27 mouse cellular contexts compared by ENCODE assay signal in the genomic region with DNA sequence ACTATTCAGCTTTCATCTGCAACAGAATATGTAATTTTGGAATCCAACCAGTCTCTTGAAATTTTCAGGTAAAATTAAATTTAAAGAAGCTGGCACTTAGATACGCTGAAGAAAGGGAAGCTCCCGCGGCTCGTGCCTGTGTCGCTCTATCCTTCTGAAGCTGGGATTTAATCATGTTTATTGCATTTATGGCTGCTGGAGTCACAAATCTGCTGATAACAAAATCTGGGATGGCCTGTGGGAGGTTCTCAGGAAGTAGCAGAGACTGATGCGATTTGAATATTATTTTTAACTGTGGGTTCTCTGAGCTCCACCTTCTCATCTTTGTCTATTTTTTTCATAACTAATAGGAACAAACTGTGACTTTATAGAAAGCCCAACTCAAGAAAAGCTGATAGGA. TPM values are rescaled to one million over a fixed set of nuclear protein-coding genes. Genes with fewer than 3 reads are reported as not detected.
DNase-seq lines count a peak whose midpoint lies in the region; ATAC-seq and TF ChIP-seq lines count a peak whose summit lies in the region.
"Had no signal": no experiment of that assay in that cellular context is flagged by ENCODE, and none has a peak within 500 bp of the region (broad histone marks: within the 10 kb centered on the region; RNA-seq: fewer than 3 reads in every experiment).

No protein-coding gene starts in this region.

- no peak for TF ChIP-seq CTCF in left cerebral cortex, adult 2 months (IDR thresholded peaks at IDR 0.05)
- TF ChIP-seq CTCF in ES-Bruce4 (IDR thresholded peaks at IDR 0.05; ENCODE audit: low read depth, low read length) = no peak

- H3K27ac ChIP-seq in left cerebral cortex, adult 2 months = peak overlapping the region; percentile 24; the same call in 1 of the 2 replicates
- H3K27ac ChIP-seq in ES-Bruce4 (ENCODE audit: insufficient read depth, low read length) = peak overlapping the region; percentile 65
- H3K27ac ChIP-seq: embryonic facial prominence, embryonic 13.5 days; heart, adult 2 months; heart, embryonic 13.5 days; liver, embryonic 13.5 days had no signal

- no peak for DNase-seq in frontal cortex, postnatal 14 days (ENCODE audit: low spot score in 2 of 2)
- no peak for DNase-seq in left cerebral cortex, adult 2 months (ENCODE audit: extremely low spot score in 1 of 2, low spot score in 2 of 2)
- DNase-seq in left cerebral cortex, postnatal 14 days (ENCODE audit: low spot score in 2 of 2) = no peak
- DNase-seq in brain, adult 2 months (ENCODE audit: low read depth, low spot score) = peak; percentile 59
- DNase-seq in urinary bladder, postnatal 10 days (ENCODE audit: low spot score) = no peak
- DNase-seq: adrenal gland, postnatal 10 days; B cell, adult 2 months; cerebellum, adult 2 months; cerebellum, postnatal 25 days; embryo, embryonic 11 days; gastrocnemius, postnatal 14 days; heart, adult 2 months; heart, postnatal 14 days; kidney, adult 18-20 months; kidney, postnatal 10 days; liver, embryonic 13.5 days; lung, adult 2 months; lung, postnatal 14 days; right cerebral cortex, postnatal 14 days; spleen, adult 18-20 months had no signal

- intact Hi-C loops in left cerebral cortex, adult 2 months (cut with DNase I) = no loop called here
- intact Hi-C loops in left cerebral cortex, postnatal 14 days (cut with DNase I) = no loop called here

- ATAC-seq in frontal cortex, adult (ENCODE audit: low TSS enrichment) = 0 out of 2 replicates have a peak, but pooled peaks have one; percentile 29
- ATAC-seq: inflammation-experienced regulatory T-cells, adult 6 months had no signal

- H3K4me3 ChIP-seq in left cerebral cortex, adult 2 months = no peak overlapping the region
- H3K4me3 ChIP-seq in ES-Bruce4 (ENCODE audit: low read depth, low read length) = no peak overlapping the region
- H3K4me3 ChIP-seq: embryonic facial prominence, embryonic 13.5 days; heart, adult 2 months; heart, embryonic 13.5 days; hindbrain, embryonic 13.5 days; liver, embryonic 13.5 days had no signal

- H3K27me3 ChIP-seq in ES-Bruce4 (ENCODE audit: control insufficient read depth, insufficient read depth, low read length, poor library complexity, severe bottlenecking) = no peaks in the 10 kb centered on the region
- H3K27me3 ChIP-seq: CH12.LX; embryonic facial prominence, embryonic 13.5 days; heart, embryonic 13.5 days; hindbrain, embryonic 13.5 days; liver, embryonic 13.5 days had no signal

- no peak for TF ChIP-seq EP300 in ES-Bruce4 (IDR thresholded peaks at IDR 0.05; ENCODE audit: insufficient read depth, low read depth, low read length)

- H3K4me1 ChIP-seq in ES-Bruce4 (ENCODE audit: control insufficient read depth, insufficient read depth, low read length) = peaks cover 6% of the 10 kb centered on the region
- H3K4me1 ChIP-seq: liver, embryonic 13.5 days had no signal

- H3K36me3 ChIP-seq in ES-Bruce4 (ENCODE audit: control insufficient read depth, insufficient read depth, low read length, poor library complexity, severe bottlenecking) = no peaks in the 10 kb centered on the region
- H3K36me3 ChIP-seq: embryonic facial prominence, embryonic 13.5 days; heart, embryonic 13.5 days; hindbrain, embryonic 13.5 days; liver, embryonic 13.5 days had no signal

- H3K9me3 ChIP-seq in ES-Bruce4 (replicated peaks; ENCODE audit: control insufficient read depth, insufficient read depth, low read length, poor library complexity, severe bottlenecking) = no peaks in the 10 kb centered on the region
- H3K9me3 ChIP-seq: embryonic facial prominence, embryonic 13.5 days; hindbrain, embryonic 13.5 days; liver, embryonic 13.5 days had no signal

- no peak for TF ChIP-seq POLR2A in ES-Bruce4 (IDR thresholded peaks at IDR 0.05; ENCODE audit: insufficient read depth, low read length)

- no peak overlapping the region for H3K9ac ChIP-seq in ES-Bruce4 (ENCODE audit: low read depth, poor library complexity, severe bottlenecking)
- H3K9ac ChIP-seq: embryonic facial prominence, embryonic 13.5 days; heart, embryonic 13.5 days; hindbrain, embryonic 13.5 days; liver, embryonic 13.5 days had no signal

RNA-seq across cellular contexts. Expression of a gene that starts 33.6 kb away (rescaled TPM):
- 100 to 1,000 TPM; 104 to 106 TPM for total RNA-seq in left cerebral cortex, adult 2 months (2021)
- 100 to 1,000 TPM; 110 to 123 TPM for total RNA-seq in left cerebral cortex, postnatal 14 days (2021)
- 10.9 and 12.3 TPM in 2 replicates for polyA plus RNA-seq in ES-Bruce4 (2011; ENCODE audit: insufficient read depth, insufficient read length, low read depth, missing spikeins)
